ENCODE assay signal across 16 mouse cellular contexts in the genomic region with DNA sequence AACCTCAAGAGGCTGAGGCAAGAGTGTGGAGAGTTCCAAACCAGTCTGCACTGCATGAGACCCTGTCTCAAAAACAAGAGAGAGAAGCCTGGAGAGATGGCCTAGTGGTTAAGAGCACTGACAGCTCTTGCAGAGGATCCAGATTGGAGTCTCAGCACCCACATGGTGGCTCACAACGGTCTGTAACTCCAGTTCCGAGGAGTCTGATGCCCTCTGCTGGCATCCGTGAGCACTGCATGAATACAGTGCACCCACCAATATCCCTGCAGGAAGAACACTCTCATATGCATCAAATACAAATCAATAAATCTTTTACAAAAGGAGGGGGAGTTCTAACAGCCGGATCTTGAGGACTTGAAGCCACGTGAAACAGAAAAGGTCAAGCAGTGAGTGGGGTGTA. TPM values are rescaled to one million over a fixed set of nuclear protein-coding genes. Genes with fewer than 3 reads are reported as not detected.
DNase-seq lines count a peak whose midpoint lies in the region; ATAC-seq and TF ChIP-seq lines count a peak whose summit lies in the region.
"Had no signal": no experiment of that assay in that cellular context is flagged by ENCODE, and none has a peak within 500 bp of the region (broad histone marks: within the 10 kb centered on the region; RNA-seq: fewer than 3 reads in every experiment).

No protein-coding gene starts in this region.

- H3K4me2 ChIP-seq in hindbrain, embryonic 13.5 days, result no peak overlapping the region
- H3K4me2 ChIP-seq: hindbrain, embryonic 14.5 days; limb, embryonic 13.5 days; stomach, embryonic 15.5 days had no signal

- no peak for TF ChIP-seq POLR2A in kidney, adult 2 months (IDR thresholded peaks at IDR 0.05; ENCODE audit: low read depth, low read length)
- TF ChIP-seq POLR2A in testis, adult 2 months (IDR thresholded peaks at IDR 0.05; ENCODE audit: control insufficient read depth, low read depth, low read length), result no peak

- ATAC-seq in hindbrain, embryonic 13.5 days (ENCODE audit: low FRiP score), result no peak

- DNase-seq in kidney, adult 2 months, result no peak
- DNase-seq in kidney, adult 18-20 months, result no peak
- no peak for DNase-seq in testis, postnatal 10 days (ENCODE audit: low spot score)
- peak; percentile 13 for DNase-seq in NIH3T3 (ENCODE audit: low read depth)
- DNase-seq in adrenal gland, postnatal 4 days (ENCODE audit: low spot score in 2 of 2), result no peak
- DNase-seq: adrenal gland, postnatal 25 days; cerebellum, adult 9-11 months; gastrocnemius, postnatal 10 days; kidney, adult 11 months; kidney, postnatal 14 days had no signal

- no peak overlapping the region for H3K27ac ChIP-seq in kidney, adult 2 months (ENCODE audit: insufficient read depth, low read depth, low read length)
- H3K27ac ChIP-seq in testis, adult 2 months (ENCODE audit: control insufficient read depth, insufficient read depth, low read depth, low read length), result no peak overlapping the region
- H3K27ac ChIP-seq in hindbrain, embryonic 13.5 days, result no peak overlapping the region
- H3K27ac ChIP-seq: forebrain, embryonic 10.5 days; hindbrain, embryonic 14.5 days; limb, embryonic 13.5 days; stomach, embryonic 15.5 days had no signal

- H3K9me3 ChIP-seq in hindbrain, embryonic 13.5 days, result no peaks in the 10 kb centered on the region
- H3K9me3 ChIP-seq: limb, embryonic 13.5 days; stomach, embryonic 15.5 days had no signal

- no peak overlapping the region for H3K9ac ChIP-seq in hindbrain, embryonic 13.5 days
- H3K9ac ChIP-seq: hindbrain, embryonic 14.5 days; limb, embryonic 13.5 days; stomach, embryonic 15.5 days had no signal

- no peaks in the 10 kb centered on the region for H3K4me1 ChIP-seq in kidney, adult 2 months (ENCODE audit: control insufficient read depth, insufficient read depth, low read length)
- H3K4me1 ChIP-seq in testis, adult 2 months (ENCODE audit: control insufficient read depth, insufficient read depth, low read length), result peaks cover 6% of the 10 kb centered on the region
- no peaks in the 10 kb centered on the region for H3K4me1 ChIP-seq in hindbrain, embryonic 13.5 days (replicated peaks)
- H3K4me1 ChIP-seq: limb, embryonic 13.5 days; stomach, embryonic 15.5 days had no signal

- H3K36me3 ChIP-seq in kidney, adult 2 months (ENCODE audit: control insufficient read depth, insufficient read depth, low read length), result no peaks in the 10 kb centered on the region
- no peaks in the 10 kb centered on the region for H3K36me3 ChIP-seq in testis, adult 2 months (ENCODE audit: control insufficient read depth, insufficient read depth, low read length)
- H3K36me3 ChIP-seq in hindbrain, embryonic 13.5 days, result no peaks in the 10 kb centered on the region
- H3K36me3 ChIP-seq: forebrain, embryonic 10.5 days; limb, embryonic 13.5 days; stomach, embryonic 15.5 days had no signal

- 80% methylated on average over 5 of the region's 5 CpGs for WGBS in kidney, adult 2 months
- 83% methylated on average over 5 of the region's 5 CpGs for WGBS in hindbrain, embryonic 13.5 days

- H3K4me3 ChIP-seq in kidney, adult 2 months (ENCODE audit: insufficient read depth, low read depth, low read length), result no peak overlapping the region
- no peak overlapping the region for H3K4me3 ChIP-seq in testis, adult 2 months (ENCODE audit: control insufficient read depth, low read depth, low read length)
- H3K4me3 ChIP-seq in hindbrain, embryonic 13.5 days, result no peak overlapping the region
- H3K4me3 ChIP-seq: forebrain, embryonic 10.5 days; limb, embryonic 13.5 days; stomach, embryonic 15.5 days had no signal

- TF ChIP-seq CTCF in kidney, adult 2 months (conservative IDR thresholded peaks at IDR 0.05; ENCODE audit: insufficient read depth, insufficient read length, low read depth, low read length), result peak; percentile 32; the same call in 1 of the 2 replicates
- peak; percentile 75 for TF ChIP-seq CTCF in testis, adult 2 months (IDR thresholded peaks at IDR 0.05; ENCODE audit: control insufficient read depth, insufficient read depth, insufficient replicate concordance, low read depth, low read length)

- no peaks in the 10 kb centered on the region for H3K27me3 ChIP-seq in kidney, adult 2 months (replicated peaks; ENCODE audit: control insufficient read depth, insufficient read depth, low read length)
- no peaks in the 10 kb centered on the region for H3K27me3 ChIP-seq in testis, adult 2 months (ENCODE audit: control insufficient read depth, insufficient read depth, low read length)
- H3K27me3 ChIP-seq in hindbrain, embryonic 13.5 days, result peaks cover 25% of the 10 kb centered on the region
- H3K27me3 ChIP-seq: stomach, embryonic 15.5 days had no signal

RNA-seq across cellular contexts. Expression of a gene that starts 17.8 kb away (rescaled TPM):
- polyA plus RNA-seq in kidney, adult 2 months (2012; rRNA removed), result 23.6 and 34.7 TPM in 2 replicates
- 11.2 and 11.5 TPM in 2 replicates for polyA plus RNA-seq in testis, adult 2 months (2012; rRNA removed)
- total RNA-seq in adrenal gland, postnatal 4 days (2021), result 10 to 100 TPM; 87.0 to 91.6 TPM
- 59.2 and 62.7 TPM in 2 replicates for polyA plus RNA-seq in hindbrain, embryonic 13.5 days (2015; fragmentation: Nextera tagmentation; extraction: Ambion mirVana)
